Mouse (Mus musculus) heart, embryonic 13.5 days (tissue): ENCODE measurements around the gene Cntn6. TPM values are rescaled to one million over a fixed set of nuclear protein-coding genes. Genes with fewer than 3 reads are reported as not detected.

ENCODE experiments used
- ATAC-seq: fragments of 200-750 bp; cut with Nextera tagmentation; 2 replicates; pipeline ENCODE4 v1.8.0; 2017; ENCODE audit warnings: moderate TSS enrichment; ENCODE audit not compliant: insufficient number of reproducible peaks, low FRiP score, low TSS enrichment; ENCODE audit errors: extremely low read depth
- H3K27ac ChIP-seq: fragments of 300-500 bp; sonication (generic); replicated peaks from 2 replicates; pipeline ENCODE4 v1.5.1; 2015; ENCODE audit warnings: moderate library complexity, mild to moderate bottlenecking, inconsistent platforms
- H3K27me3 ChIP-seq: fragments of 300-500 bp; sonication (generic); replicated peaks from 2 replicates; pipeline ENCODE4 v1.6.1; 2015; ENCODE audit warnings: mild to moderate bottlenecking, inconsistent platforms
- H3K36me3 ChIP-seq: fragments of 300-500 bp; sonication (generic); 2 replicates; pipeline ENCODE4 v1.6.1; 2015; ENCODE audit warnings: mild to moderate bottlenecking, inconsistent platforms
- H3K4me1 ChIP-seq: fragments of 300-500 bp; sonication (generic); 2 replicates; pipeline ENCODE4 v1.6.1; 2015; ENCODE audit warnings: inconsistent platforms
- H3K4me2 ChIP-seq: fragments of 300-500 bp; sonication (generic); 2 replicates; pipeline ENCODE4 v1.6.1; 2015; ENCODE audit warnings: inconsistent platforms, mild to moderate bottlenecking, moderate library complexity
- H3K4me3 ChIP-seq: fragments of 300-500 bp; sonication (generic); 2 replicates; pipeline ENCODE4 v1.5.1; 2015; ENCODE audit warnings: moderate library complexity, mild to moderate bottlenecking, inconsistent platforms
- H3K9ac ChIP-seq: fragments of 300-500 bp; sonication (generic); 2 replicates; pipeline ENCODE4 v1.6.1; 2015; ENCODE audit warnings: inconsistent platforms, mild to moderate bottlenecking, moderate library complexity
- H3K9me3 ChIP-seq: fragments of 300-500 bp; sonication (generic); 2 replicates; pipeline ENCODE4 v1.6.1; 2016; ENCODE audit warnings: inconsistent platforms
- WGBS: fragments of 180-500 bp; shearing (Covaris S2); methylation state at CpG from one replicate; pipeline ENCODE4 v1.1.7; 2015; ENCODE audit warnings: mixed read lengths; 5-methylcytosine and 5-hydroxymethylcytosine counted together
- polyA plus RNA-seq: library from polyadenylated mRNA; unstranded; fragments of >200 nt; fragmentation: Nextera tagmentation; extraction: Ambion mirVana; gene quantifications from 2 replicates; pipeline ENCODE4 v1.2.1, GENCODE M21; 2015

Gene Cntn6
- polyA plus RNA-seq, 1 experiment from 2014 or later: 0.28 TPM

DNA sequence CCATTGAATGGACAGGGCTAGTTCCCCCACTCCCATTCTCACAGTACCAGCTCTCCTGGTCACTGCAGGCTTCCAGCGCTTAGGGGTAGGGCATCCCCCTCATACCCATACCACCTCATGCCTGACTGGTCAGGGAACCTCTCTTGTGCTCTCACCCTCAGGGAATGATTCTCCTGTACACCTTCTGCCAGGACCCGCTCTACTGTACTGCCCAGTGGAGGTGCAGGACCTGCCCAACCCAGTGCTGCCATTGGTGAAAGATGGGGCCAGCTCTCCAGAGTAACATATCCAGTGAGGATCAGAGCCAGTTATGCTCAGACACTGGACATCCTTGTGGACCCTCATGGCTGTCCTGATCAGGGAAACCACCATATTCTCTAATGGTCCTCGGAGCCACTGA is 291.3 kb downstream of the Cntn6 start:
- Histone ChIP-seq H3K27ac (no peak overlapping the region), H3K9me3 (no peaks in the 10 kb centered on the region), H3K4me1 (no peaks in the 10 kb centered on the region), H3K4me3 (no peak overlapping the region), H3K4me2 (no peak overlapping the region), H3K9ac (no peak overlapping the region), H3K36me3 (no peaks in the 10 kb centered on the region), H3K27me3 (no peaks in the 10 kb centered on the region)
- no peak for ATAC-seq
- 74% methylated on average over 3 of the region's 3 CpGs for WGBS

DNA sequence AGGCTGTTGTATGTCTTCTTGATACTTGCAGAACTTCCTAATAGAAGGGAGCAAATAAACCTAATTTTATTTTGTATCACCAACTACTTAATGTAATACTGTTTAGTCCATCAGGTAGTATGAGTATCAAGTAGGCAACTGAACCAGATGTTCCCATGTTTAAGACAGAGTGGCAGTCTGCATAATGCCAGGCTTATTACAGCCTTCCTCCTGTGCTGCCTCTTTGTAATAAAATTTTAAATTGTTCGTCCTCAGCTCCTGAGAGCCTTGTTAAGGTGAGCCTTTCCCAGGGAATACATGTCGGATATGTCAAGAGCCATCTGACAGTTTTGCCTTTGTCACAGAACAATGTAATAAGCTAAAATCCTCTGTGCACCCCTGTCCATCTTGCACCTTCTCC is 294.9 kb downstream of the Cntn6 start:
- Histone ChIP-seq H3K4me2 (no peak overlapping the region), H3K9ac (no peak overlapping the region), H3K27me3 (no peaks in the 10 kb centered on the region), H3K27ac (no peak overlapping the region), H3K9me3 (no peaks in the 10 kb centered on the region), H3K36me3 (no peaks in the 10 kb centered on the region), H3K4me1 (no peaks in the 10 kb centered on the region), H3K4me3 (no peak overlapping the region)
- no peak for ATAC-seq
- 61% methylated on average over 2 of the region's 2 CpGs for WGBS

DNA sequence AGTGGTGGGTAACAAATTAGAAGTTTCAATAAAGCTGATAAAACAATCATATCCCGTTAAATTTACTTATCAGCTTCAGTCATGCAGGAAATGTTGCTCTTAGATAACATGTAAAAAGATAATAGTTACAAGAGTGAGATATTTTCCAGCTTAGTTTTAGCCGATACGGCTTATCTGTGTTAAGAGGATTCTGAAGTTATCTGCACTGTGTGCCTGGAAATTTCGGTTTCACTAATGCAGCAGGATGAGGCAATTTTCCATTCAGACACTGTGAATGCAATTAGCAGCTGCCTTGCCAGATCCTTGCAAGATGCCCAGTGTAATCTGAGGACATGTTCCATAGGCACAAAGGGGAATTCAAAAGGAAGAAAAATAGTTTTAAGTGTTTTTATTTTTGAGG is 315.9 kb downstream of the Cntn6 start:
- H3K9me3 ChIP-seq: no peaks in the 10 kb centered on the region
- H3K9ac ChIP-seq: no peak overlapping the region
- no peaks in the 10 kb centered on the region for H3K36me3 ChIP-seq
- no peak for ATAC-seq
- H3K4me2 ChIP-seq: no peak overlapping the region
- no peaks in the 10 kb centered on the region for H3K4me1 ChIP-seq
- 3% methylated on average over 4 of the region's 4 CpGs for WGBS
- no peak overlapping the region for H3K27ac ChIP-seq
- no peak overlapping the region for H3K4me3 ChIP-seq
- no peaks in the 10 kb centered on the region for H3K27me3 ChIP-seq

DNA sequence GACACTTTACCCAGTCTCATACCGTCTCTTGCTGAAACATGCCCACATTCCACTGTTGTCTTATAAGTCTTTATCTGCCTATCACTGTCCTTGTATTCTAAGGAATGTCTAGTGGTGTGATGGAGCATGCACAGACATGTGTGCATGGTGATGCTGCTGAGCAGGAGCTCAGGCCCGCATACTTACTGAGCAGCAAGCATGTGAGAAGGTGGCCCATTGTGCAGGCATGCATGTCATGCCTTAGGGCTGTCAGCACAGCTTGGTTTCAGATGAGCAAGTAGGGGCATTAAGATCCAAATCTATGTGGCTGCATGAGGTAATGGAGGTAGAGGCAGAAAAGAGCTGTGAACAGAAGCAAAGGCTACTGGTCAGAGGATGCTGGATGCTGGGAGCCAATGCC is 323.0 kb downstream of the Cntn6 start:
- WGBS: 52% methylated on average over 2 of the region's 2 CpGs
- Histone ChIP-seq H3K27me3 (no peaks in the 10 kb centered on the region), H3K9ac (no peak overlapping the region), H3K4me2 (no peak overlapping the region), H3K4me3 (no peak overlapping the region), H3K9me3 (no peaks in the 10 kb centered on the region), H3K4me1 (no peaks in the 10 kb centered on the region), H3K27ac (no peak overlapping the region), H3K36me3 (no peaks in the 10 kb centered on the region)
- ATAC-seq: no peak

DNA sequence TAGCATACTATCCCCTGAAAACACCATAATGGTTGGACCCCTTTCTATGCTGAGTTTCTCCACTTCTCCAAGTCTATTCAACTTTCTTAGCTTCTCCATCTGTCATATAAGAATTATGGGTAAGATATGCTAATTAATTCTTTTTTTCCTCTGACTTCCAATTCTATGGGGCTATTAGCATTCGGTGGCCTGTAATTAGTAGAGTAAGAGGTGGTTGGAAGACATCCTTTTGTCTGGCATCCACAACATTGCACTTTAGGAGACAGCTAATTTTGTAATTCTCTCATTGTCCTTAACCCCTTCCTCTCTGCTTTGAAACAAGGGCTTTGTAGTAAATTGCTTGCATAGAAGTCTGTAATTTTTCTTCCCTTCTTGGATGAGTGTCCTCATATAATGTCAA is 387.1 kb downstream of the Cntn6 start:
- 78% methylated on average over 1 of the region's 1 CpGs for WGBS
- H3K9ac ChIP-seq: no peak overlapping the region
- no peak overlapping the region for H3K4me2 ChIP-seq
- H3K4me3 ChIP-seq: no peak overlapping the region
- no peaks in the 10 kb centered on the region for H3K27me3 ChIP-seq
- H3K4me1 ChIP-seq: no peaks in the 10 kb centered on the region
- no peaks in the 10 kb centered on the region for H3K9me3 ChIP-seq
- no peak for ATAC-seq
- H3K36me3 ChIP-seq: no peaks in the 10 kb centered on the region
- H3K27ac ChIP-seq: no peak overlapping the region

DNA sequence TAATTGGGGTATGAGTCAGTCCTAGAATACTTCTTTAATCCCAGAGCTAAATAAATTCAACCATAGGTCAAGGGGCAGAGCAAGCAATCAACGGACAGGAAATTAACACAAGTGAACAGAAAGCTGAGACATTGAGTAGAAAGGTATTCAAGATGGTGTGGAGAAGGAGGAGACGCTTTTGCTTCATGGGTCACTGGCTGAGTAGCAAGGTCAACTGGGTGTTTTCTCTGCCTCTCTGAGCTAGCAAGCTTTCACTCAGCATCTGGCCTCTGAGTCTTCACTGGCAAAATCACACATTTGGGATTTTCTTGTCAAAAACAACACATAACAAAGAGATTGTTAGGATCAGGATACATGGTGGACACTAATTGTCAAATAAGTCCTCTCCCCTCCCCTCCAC is 391.4 kb downstream of the Cntn6 start:
- Histone ChIP-seq H3K27me3 (no peaks in the 10 kb centered on the region), H3K9me3 (no peaks in the 10 kb centered on the region), H3K9ac (no peak overlapping the region), H3K27ac (no peak overlapping the region), H3K36me3 (no peaks in the 10 kb centered on the region), H3K4me3 (no peak overlapping the region), H3K4me2 (no peak overlapping the region), H3K4me1 (no peaks in the 10 kb centered on the region)
- ATAC-seq: no peak
- WGBS: 73% methylated on average over 2 of the region's 2 CpGs

DNA sequence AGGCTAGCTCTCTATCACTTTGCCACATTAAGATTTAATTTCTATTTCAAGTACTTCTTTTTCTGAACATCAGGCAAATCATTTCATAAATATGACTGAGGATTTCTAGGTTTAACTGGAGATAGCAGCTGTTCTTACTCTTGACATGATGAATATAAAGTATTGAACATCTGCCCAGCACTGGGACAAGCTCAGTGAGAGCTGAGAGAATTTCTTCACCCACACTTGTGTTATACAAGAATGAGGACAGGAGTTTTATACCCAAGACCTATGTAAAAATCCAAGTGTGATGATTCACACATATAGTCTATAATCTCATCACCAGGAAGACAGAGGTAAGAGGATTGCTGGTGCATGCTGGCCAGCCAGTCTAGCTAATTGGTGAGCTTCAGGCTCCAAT is 393.2 kb downstream of the Cntn6 start:
- no peaks in the 10 kb centered on the region for H3K36me3 ChIP-seq
- H3K27me3 ChIP-seq: no peaks in the 10 kb centered on the region
- no peaks in the 10 kb centered on the region for H3K4me1 ChIP-seq
- ATAC-seq: no peak
- no peak overlapping the region for H3K4me2 ChIP-seq
- no peaks in the 10 kb centered on the region for H3K9me3 ChIP-seq
- no peak overlapping the region for H3K27ac ChIP-seq
- H3K4me3 ChIP-seq: no peak overlapping the region
- H3K9ac ChIP-seq: no peak overlapping the region

DNA sequence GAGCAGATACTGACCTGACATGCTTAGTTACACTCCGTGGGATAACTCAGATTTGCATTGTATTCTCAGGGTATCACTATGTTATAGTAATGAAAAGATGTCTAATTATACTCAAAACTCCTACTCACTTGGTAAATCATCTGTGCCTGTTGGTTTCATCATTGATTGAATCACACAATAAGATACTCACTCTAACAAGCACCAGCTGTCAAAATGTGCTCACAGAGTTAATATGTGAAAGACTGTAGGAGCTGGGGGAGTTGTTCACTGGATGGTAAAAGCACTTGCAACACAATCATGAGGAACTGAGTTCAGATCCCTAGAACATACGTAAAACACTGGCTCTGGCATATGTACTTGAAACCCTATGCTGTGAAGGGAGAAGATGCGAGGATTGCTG is 398.5 kb downstream of the Cntn6 start:
- no peaks in the 10 kb centered on the region for H3K9me3 ChIP-seq
- no peak overlapping the region for H3K4me2 ChIP-seq
- H3K9ac ChIP-seq: no peak overlapping the region
- H3K4me3 ChIP-seq: no peak overlapping the region
- H3K27ac ChIP-seq: no peak overlapping the region
- no peaks in the 10 kb centered on the region for H3K36me3 ChIP-seq
- ATAC-seq: no peak
- H3K4me1 ChIP-seq: no peaks in the 10 kb centered on the region
- no peaks in the 10 kb centered on the region for H3K27me3 ChIP-seq
- WGBS: 71% methylated on average over 3 of the region's 3 CpGs
